8 mouse cellular contexts compared by ENCODE assay signal in the genomic region with DNA sequence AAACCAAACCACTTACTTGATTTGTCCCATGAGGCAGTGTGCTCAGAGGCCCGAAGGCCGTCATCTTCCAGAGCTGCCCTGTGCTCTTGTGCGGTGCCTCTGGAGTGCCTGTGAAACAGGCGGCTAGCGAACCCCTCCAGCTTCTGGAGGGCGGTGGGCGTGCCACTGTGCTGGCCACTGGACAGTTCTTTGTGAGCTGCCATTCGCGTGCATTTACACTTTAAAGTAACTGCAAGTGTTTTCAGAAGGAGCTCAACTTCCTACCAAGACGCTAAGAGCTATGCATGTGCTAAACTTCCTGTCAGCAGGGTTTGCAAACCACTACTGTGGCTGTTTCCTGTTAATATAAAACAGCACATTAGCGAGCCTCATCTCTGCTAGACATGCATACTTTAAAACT. TPM values are rescaled to one million over a fixed set of nuclear protein-coding genes. Genes with fewer than 3 reads are reported as not detected.
DNase-seq lines count a peak whose midpoint lies in the region; ATAC-seq lines count a peak whose summit lies in the region.

No protein-coding gene starts in this region.

- peak; percentile 39 for DNase-seq in adrenal gland, adult 2 months
- DNase-seq in adrenal gland, adult 18-20 months (ENCODE audit: low spot score in 2 of 2): no peak
- peak; percentile 49 for DNase-seq in embryonic facial prominence, embryonic 11.5 days (ENCODE audit: low spot score)
- DNase-seq in heart, postnatal 10 days: peak; percentile 47 to 55
- peak; percentile 26 to 44 for DNase-seq in kidney, postnatal 36 days
- peak; percentile 63 for DNase-seq in thymus, postnatal 25 days
- no peak for DNase-seq in frontal cortex, postnatal 25 days (ENCODE audit: low spot score in 2 of 2)

- H3K27me3 ChIP-seq in embryonic facial prominence, embryonic 11.5 days (ENCODE audit: control insufficient read depth, insufficient read depth, low read length): no peaks in the 10 kb centered on the region

- H3K36me3 ChIP-seq in embryonic facial prominence, embryonic 11.5 days (replicated peaks; ENCODE audit: control insufficient read depth, insufficient read depth, low read depth, low read length): no peaks in the 10 kb centered on the region

- ATAC-seq in embryonic facial prominence, embryonic 11.5 days (replicated peaks; ENCODE audit: insufficient number of reproducible peaks, low FRiP score, low TSS enrichment, low read depth): no peak
- peak; percentile 35; the same call in 1 of the 2 replicates for ATAC-seq in megakaryocyte-erythroid progenitor cell, adult 5-6 weeks (replicated peaks; ENCODE audit: low FRiP score, low TSS enrichment, poor library complexity, severe bottlenecking)

- H3K4me1 ChIP-seq in embryonic facial prominence, embryonic 11.5 days (ENCODE audit: control insufficient read depth, insufficient read depth, low read length): no peaks in the 10 kb centered on the region

- H3K9ac ChIP-seq in embryonic facial prominence, embryonic 11.5 days (replicated peaks; ENCODE audit: low read length): no peak overlapping the region

- 19% methylated on average over 11 of the region's 11 CpGs for WGBS in embryonic facial prominence, embryonic 11.5 days

- H3K4me3 ChIP-seq in embryonic facial prominence, embryonic 11.5 days (ENCODE audit: low read depth, low read length): no peak overlapping the region

- H3K9me3 ChIP-seq in embryonic facial prominence, embryonic 11.5 days (replicated peaks; ENCODE audit: control insufficient read depth, low read length): no peaks in the 10 kb centered on the region

- intact Hi-C loops in heart, postnatal 10 days (cut with DNase I): loop anchor here (1.0 to 5.0 kb wide), 4 partner anchors 94 to 436 kb away; partner anchors contain the start of genes Rpf1 and Samd13

- H3K27ac ChIP-seq in embryonic facial prominence, embryonic 11.5 days (replicated peaks; ENCODE audit: low read depth, low read length): no peak overlapping the region

- H3K4me2 ChIP-seq in embryonic facial prominence, embryonic 11.5 days (ENCODE audit: low read depth, low read length): peak overlapping the region; percentile 7; the same call in 1 of the 2 replicates

RNA-seq across cellular contexts. Expression of gene Prkacb, which starts 31.7 kb away (rescaled TPM):
- total RNA-seq in adrenal gland, adult 2 months (2021): 100 to 1,000 TPM in 1 of 2 experiments, 10 to 100 TPM in 1; 92.9 to 124 TPM
- polyA plus RNA-seq in adrenal gland, adult 2 months (2012; rRNA removed): 29.8 and 38.8 TPM in 2 replicates
- 100 to 1,000 TPM in 1 of 2 experiments, 10 to 100 TPM in 1; 99.8 to 120 TPM for total RNA-seq in adrenal gland, adult 18-20 months (2021)
- 78.1 and 80.9 TPM in 2 replicates for polyA plus RNA-seq in embryonic facial prominence, embryonic 11.5 days (2014; fragmentation: Nextera tagmentation; extraction: Ambion mirVana)
- total RNA-seq in heart, postnatal 10 days (2021): 10 to 100 TPM; 92.4 to 99.7 TPM
- total RNA-seq in megakaryocyte-erythroid progenitor cell, adult 5-6 weeks (2014; fragmentation: Nextera tagmentation): 33.4 and 35.9 TPM in 2 replicates
- 39.0 and 68.3 TPM in 2 replicates for total RNA-seq in megakaryocyte-erythroid progenitor cell, adult 5-6 weeks (2017)

Comparison
In these comparisons a context has a peak if more than half of its experiments do, and no peak if none do; other contexts are left out.
1. DNase-seq: peak in adrenal gland, adult 2 months (single experiment), embryonic facial prominence, embryonic 11.5 days (single experiment), heart, postnatal 10 days (2 of 2), kidney, postnatal 36 days (2 of 2) and thymus, postnatal 25 days (single experiment); none in adrenal gland, adult 18-20 months (0 of 2) and frontal cortex, postnatal 25 days (0 of 2).